Mouse (Mus musculus) cerebellum, postnatal 25 days (tissue): ENCODE data around the gene Fam196b.

ENCODE experiments used
- DNase-seq, 2 experiments: peaks; one replicate each; pipeline ENCODE4 v3.0.0; 2021; ENCODE audit warnings: mixed read lengths in 2 of 2

Gene Fam196b

DNA sequence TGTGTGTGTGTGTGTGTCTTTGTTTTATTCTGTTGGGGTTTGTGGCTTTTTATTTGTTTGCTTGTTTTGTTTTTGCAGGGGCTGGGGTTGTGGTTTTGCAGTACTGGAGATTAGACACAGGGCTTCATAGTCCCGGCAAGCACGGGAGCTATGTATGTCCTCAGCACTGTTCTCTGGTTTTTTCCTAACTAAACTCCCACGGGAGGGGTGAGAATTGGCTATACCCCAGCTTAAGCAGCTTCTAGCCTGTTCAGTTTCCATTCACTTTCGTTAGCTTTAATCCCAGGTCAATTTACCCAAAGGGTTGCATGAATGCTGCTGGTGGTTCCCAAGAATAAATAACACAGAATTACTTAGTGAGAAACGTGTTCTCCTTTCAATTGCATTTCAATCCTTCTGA is 92.2 kb downstream of the Fam196b start:
- DNase-seq = no peak

DNA sequence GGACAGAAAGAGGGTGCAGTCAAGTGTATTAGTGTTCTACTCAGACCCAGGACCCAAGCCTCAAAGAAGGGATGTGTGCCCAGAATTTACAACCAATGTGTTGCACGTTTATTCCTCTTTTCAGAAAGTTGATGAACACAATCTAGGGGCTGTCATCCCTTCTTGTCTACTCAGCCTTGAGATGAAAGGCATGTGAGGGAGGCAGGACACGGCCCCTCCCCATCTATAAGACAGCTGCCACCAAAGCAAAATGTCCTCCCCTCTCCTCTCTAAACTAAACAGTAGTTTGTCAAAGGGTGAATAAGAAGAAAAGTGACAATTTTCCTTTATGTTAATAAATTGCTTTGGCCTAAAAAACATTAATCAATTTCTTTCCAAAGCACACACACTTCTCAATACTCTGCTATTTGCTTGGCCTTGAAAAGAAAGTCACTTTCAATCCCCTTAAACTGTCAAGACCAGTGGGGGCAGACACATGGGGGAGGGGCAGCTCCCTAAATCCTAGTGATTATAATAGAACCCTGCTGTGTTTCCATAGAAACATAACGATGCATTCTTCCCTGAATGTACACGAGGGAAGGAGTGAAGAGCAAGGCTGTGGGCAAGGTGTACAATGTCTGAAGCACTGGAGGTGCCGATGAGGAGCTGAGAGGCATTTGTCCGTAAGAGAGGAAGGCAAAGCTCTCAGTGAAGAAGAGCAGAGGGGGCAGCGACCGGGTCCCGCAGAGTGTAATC is 101.4 kb downstream of the Fam196b start:
- DNase-seq = no peak

DNA sequence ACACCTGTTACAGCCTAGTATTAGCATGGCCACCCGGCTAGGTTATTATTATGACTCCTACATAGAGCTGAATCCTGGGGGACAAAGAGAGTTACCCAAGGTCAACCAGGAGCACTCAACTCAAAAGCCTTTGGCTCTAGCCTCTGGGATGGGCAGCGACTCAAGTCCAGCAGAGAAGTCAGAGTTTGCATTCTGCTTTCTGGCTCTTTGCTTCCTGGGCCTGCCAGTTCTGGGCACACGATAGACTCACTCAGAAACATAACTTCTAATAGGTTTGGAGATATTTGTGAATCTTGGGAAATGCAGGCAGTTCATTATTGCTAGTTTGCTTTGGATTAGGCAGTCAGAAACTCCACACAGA is 102.0 kb downstream of the Fam196b start:
- no peak for DNase-seq

GRCm38 (mm10) chr11:34421061-34421460 is 106.4 kb downstream of the Fam196b start:
- no peak for DNase-seq

DNA sequence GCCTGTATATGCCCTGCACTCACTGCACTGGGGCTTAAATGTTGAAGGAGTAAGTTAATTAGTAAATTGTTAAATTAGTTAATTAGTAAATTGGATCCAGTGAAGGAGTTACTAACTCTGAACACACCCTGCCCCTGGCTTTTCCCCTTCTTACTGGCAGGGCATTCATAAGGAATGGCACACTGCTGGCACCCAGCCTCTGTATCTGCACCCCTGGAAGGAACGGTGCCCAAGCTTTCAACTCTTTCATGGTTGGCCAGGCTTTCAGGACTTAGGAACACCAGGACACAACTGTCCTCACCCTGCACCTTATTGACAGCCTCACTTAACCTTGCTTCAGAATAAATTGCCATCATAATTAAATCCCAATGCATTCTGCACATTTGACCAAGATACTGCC is 109.9 kb downstream of the Fam196b start:
- no peak for DNase-seq

GRCm38 (mm10) chr11:34427212-34427611 is 112.6 kb downstream of the Fam196b start:
- no peak for DNase-seq

GRCm38 (mm10) chr11:34430940-34431339 is 116.3 kb downstream of the Fam196b start:
- DNase-seq = no peak

DNA sequence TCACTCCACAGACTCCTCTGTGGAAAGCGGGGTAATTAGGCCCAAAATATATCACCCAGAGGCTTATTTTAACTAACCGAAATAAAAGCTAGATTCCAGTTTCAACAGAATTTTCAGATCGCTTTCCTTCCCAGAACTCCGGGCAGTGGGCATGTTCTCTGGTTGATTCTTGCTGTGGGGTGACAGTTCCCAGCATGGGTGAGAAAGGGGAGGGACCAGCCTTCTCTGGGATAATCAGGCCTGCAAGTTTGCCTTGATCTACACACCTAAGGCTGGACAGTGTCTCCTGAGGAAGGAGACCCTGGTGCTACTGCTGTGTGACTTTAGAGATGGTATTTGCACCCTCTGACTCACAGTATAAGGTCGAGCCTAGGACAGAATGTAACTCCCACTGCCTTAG is 116.7 kb downstream of the Fam196b start:
- DNase-seq = no peak

GRCm38 (mm10) chr11:34431978-34432377 is 117.4 kb downstream of the Fam196b start:
- DNase-seq = no peak

DNA sequence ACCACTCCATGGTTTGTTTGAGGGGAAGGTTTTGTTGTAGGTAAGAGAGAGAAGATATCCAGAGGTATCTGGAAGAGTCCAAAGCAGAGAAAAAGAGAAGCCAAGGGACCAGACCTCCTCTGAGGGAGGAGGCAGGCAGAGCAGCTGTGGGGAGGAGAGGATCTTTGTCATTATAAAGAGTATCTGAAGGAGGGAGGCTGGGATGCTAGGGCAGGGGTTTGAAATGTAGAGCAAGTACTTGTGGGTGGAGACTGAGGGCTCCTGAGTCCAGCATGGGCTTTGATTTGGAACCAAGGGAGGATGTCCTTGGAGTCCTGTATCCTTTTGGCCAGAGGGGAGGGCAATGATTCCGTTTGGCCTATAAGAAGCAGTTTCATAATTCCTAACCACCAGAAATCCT is 122.8 kb downstream of the Fam196b start:
- no peak for DNase-seq

DNA sequence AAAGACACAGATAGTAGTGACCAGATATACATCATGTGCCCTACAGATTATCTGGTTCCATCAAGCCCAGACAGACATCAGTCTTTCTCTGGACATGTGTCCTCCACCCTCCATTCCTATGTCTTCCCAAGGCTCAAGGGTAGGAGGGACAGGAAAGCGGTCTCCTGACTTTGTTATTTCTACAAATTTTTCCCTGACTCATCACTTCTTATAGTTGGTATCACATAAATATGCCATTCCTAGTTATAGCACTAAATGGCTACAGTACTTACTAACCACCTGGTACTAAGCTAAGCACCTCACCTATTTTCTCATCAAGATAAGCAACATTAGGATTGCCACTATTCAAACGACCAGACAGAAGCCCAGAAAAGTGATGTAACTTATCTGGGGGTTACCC is 123.8 kb downstream of the Fam196b start:
- DNase-seq = no peak

- no peak for DNase-seq
Observed at GRCm38 (mm10) chr11:34447891-34448290, 133.3 kb downstream of the Fam196b start.

GRCm38 (mm10) chr11:34449944-34450343 is 135.3 kb downstream of the Fam196b start:
- DNase-seq = no peak

DNA sequence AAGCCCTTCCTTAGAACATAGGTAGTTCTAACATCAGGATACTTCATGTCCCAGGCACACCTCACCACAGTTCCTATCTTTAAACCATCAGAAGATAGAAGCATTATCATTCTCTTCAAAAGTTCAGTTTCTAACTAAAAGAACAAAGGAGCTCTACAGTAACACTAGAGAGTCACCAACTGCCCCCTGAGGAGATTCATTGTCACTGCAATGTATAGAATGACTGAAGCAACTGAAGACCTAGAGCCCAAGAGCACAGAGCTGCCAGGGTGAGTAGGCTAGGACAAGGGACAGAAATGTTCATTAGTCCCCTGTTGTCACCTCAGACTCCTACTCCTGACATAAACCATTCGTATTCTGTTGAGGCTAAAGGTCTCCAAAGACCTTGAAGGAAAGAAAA is 152.4 kb downstream of the Fam196b start:
- DNase-seq = no peak

GRCm38 (mm10) chr11:34468571-34468970 is 153.9 kb downstream of the Fam196b start:
- peak in 1 of 2 experiments; percentile 4 for DNase-seq

- no peak for DNase-seq
Observed at GRCm38 (mm10) chr11:34469792-34470191, 155.2 kb downstream of the Fam196b start.
